Mouse (Mus musculus): ENCODE results near the gene Hist3h2ba. TPM values are rescaled to one million over a fixed set of nuclear protein-coding genes. Genes with fewer than 3 reads are reported as not detected.
"Not testable (repeated sequence)": the region's sequence is repeated elsewhere in the genome, so short reads cannot be mapped to it uniquely, and the experiment has no call there.

The Hist3h2ba gene
- total and polyA plus RNA-seq, 3 experiments = not detected

DNA sequence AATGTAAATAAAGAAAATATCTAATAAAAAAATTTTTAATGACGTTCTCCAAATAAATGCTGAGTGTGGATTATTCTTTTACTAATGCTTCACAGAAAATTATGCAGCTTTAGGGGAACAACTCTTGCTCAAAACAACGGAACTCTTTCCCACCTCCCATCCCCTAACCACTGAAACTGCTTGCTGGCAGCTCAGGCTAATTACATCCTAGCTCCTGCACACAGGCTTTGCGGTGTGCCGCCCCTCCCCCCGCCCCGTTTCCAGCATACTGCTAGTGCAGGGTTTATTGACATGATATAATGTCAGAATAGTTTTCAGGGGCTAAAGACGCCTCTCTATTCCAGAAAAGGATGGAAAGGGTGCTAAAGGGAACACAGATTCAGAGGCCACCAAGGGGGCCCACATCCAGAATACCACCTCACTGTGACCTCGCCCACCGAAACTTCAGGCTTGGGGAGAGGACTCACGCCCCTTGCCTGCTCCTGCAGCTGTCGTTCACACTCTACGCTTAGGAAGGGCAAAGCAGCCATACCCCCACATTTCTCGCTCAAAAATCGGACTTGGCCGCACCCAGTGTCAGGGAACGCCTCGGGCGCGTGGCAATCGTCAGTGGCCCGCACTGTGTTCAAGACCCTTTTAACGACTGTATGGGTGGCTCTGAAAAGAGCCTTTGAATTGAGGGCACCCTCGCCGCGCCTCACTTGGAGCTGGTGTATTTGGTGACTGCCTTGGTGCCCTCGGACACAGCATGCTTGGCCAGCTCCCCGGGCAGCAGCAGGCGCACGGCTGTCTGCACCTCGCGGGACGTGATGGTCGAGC lies 4.8 kb downstream of the Hist3h2ba start:
- Histone ChIP-seq H3K36me3 (replicated peaks in 1 of 2; ENCODE audit: control insufficient read depth in 1 of 2, insufficient read depth in 1 of 2, low read length in 1 of 2) (peaks cover 2 to 14% of the 10 kb centered on the region in 2 experiments), H3K4me3 (replicated peaks in 1 of 3; ENCODE audit: low read depth in 2 of 3, low read length in 2 of 3, poor library complexity in 1 of 3) (peak overlapping the region; percentile 24 to 60 (median 30)), H3K9ac (ENCODE audit: insufficient read depth, low read depth) (peak overlapping the region; percentile 51), H3K79me2 (replicated peaks; ENCODE audit: control insufficient read depth, extremely low read depth, insufficient read depth, poor library complexity, severe bottlenecking) (peaks cover 2% of the 10 kb centered on the region; the same call in 1 of the 2 replicates), H3K4me1 (ENCODE audit: control insufficient read depth in 1 of 2, insufficient read depth in 2 of 2) (peaks cover 8 to 36% of the 10 kb centered on the region in 2 experiments), H3K4me2 (ENCODE audit: insufficient read depth, low read depth, poor library complexity, severe bottlenecking) (peak overlapping the region; percentile 58), H3K27ac (ENCODE audit: insufficient read depth, low read depth) (peak overlapping the region; percentile 62), H3K27me3 (replicated peaks) (peaks cover 31% of the 10 kb centered on the region), H3K9me3 (replicated peaks; ENCODE audit: low read length) (no peaks in the 10 kb centered on the region)
- dilution Hi-C loops (cut with MboI; ENCODE audit: extremely low pct_ligation_motif_present, extremely low pct_unique_long_range_greater_than_20kb, low sequenced_read_pairs) = no loop called here
- in situ Hi-C loops (cut with MboI; ENCODE audit: low pct_ligation_motif_present, low pct_unique_long_range_greater_than_20kb, low sequenced_read_pairs) = no loop called here
- TF ChIP-seq CHD2 (IDR thresholded peaks at IDR 0.05; ENCODE audit: low read length) = peak; percentile 81
- peak; percentile 52 for TF ChIP-seq EP300 (IDR thresholded peaks at IDR 0.05; ENCODE audit: low read length)
- no peak; the same call in 1 of the 2 replicates for TF ChIP-seq SIN3A (IDR thresholded peaks at IDR 0.05; ENCODE audit: low read length)
- peak; percentile 55; the same call in 1 of the 2 replicates for TF ChIP-seq ETS1 (conservative IDR thresholded peaks at IDR 0.05; ENCODE audit: low read depth, low read length)
- TF ChIP-seq UBTF (IDR thresholded peaks at IDR 0.05; ENCODE audit: low read depth, low read length) = peak; percentile 41; the same call in 1 of the 2 replicates
- peak; percentile 82 for TF ChIP-seq BHLHE40 (IDR thresholded peaks at IDR 0.05; ENCODE audit: low read depth, low read length)
- peak; percentile 73 for TF ChIP-seq IRF4 (IDR thresholded peaks at IDR 0.05; ENCODE audit: low read depth, low read length)
- TF ChIP-seq NELFE (IDR thresholded peaks at IDR 0.05; ENCODE audit: low read depth, low read length) = peak; percentile 50
- TF ChIP-seq ZC3H11A (IDR thresholded peaks at IDR 0.05; ENCODE audit: low read depth, low read length) = no peak
- peak; percentile 92 for TF ChIP-seq MAFK (IDR thresholded peaks at IDR 0.05; ENCODE audit: insufficient replicate concordance, low read length)
- TF ChIP-seq SMC3 (IDR thresholded peaks at IDR 0.05; ENCODE audit: low read depth, low read length) = no peak
- TF ChIP-seq POLR2A (IDR thresholded peaks at IDR 0.05; ENCODE audit: low read depth, low read length) = peak; percentile 40; the same call in 1 of the 2 replicates
- TF ChIP-seq MEF2A (IDR thresholded peaks at IDR 0.05; ENCODE audit: borderline replicate concordance, low read depth, low read length) = peak; percentile 63; the same call in 1 of the 2 replicates
- no peak for TF ChIP-seq JUND (conservative IDR thresholded peaks at IDR 0.05; ENCODE audit: low read depth, low read length)
- no peak for TF ChIP-seq MAZ (IDR thresholded peaks at IDR 0.05; ENCODE audit: low read depth, low read length)
- peak; percentile 80 for DNase-seq (ENCODE audit: extremely low read depth)

DNA sequence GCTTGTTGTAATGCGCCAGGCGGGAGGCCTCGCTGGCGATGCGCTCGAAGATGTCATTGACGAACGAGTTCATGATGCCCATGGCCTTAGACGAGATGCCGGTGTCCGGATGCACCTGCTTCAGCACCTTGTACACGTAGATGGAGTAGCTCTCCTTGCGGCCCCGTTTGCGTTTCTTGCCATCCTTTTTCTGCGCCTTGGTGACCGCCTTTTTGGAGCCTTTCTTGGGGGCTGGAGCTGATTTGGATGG lies 5.4 kb downstream of the Hist3h2ba start:
- Histone ChIP-seq H3K27ac (ENCODE audit: insufficient read depth, low read depth) (peak overlapping the region; percentile 62), H3K9ac (ENCODE audit: insufficient read depth, low read depth) (peak overlapping the region; percentile 51), H3K27me3 (replicated peaks) (peaks cover 31% of the 10 kb centered on the region), H3K4me1 (ENCODE audit: control insufficient read depth in 1 of 2, insufficient read depth in 2 of 2) (peaks cover 10 to 41% of the 10 kb centered on the region in 2 experiments), H3K4me3 (replicated peaks in 1 of 3; ENCODE audit: low read depth in 2 of 3, low read length in 2 of 3, poor library complexity in 1 of 3) (peak overlapping the region; percentile 24 to 72 (median 60)), H3K4me2 (ENCODE audit: insufficient read depth, low read depth, poor library complexity, severe bottlenecking) (peak overlapping the region; percentile 58), H3K36me3 (replicated peaks in 1 of 2; ENCODE audit: control insufficient read depth in 1 of 2, insufficient read depth in 1 of 2, low read length in 1 of 2) (peaks cover 2 to 14% of the 10 kb centered on the region in 2 experiments)
- DNase-seq (ENCODE audit: extremely low read depth); H3K79me2 ChIP-seq (replicated peaks; ENCODE audit: control insufficient read depth, extremely low read depth, insufficient read depth, poor library complexity, severe bottlenecking); dilution Hi-C loops (cut with MboI; ENCODE audit: extremely low pct_ligation_motif_present, extremely low pct_unique_long_range_greater_than_20kb, low sequenced_read_pairs); in situ Hi-C loops (cut with MboI; ENCODE audit: low pct_ligation_motif_present, low pct_unique_long_range_greater_than_20kb, low sequenced_read_pairs); H3K9me3 ChIP-seq (replicated peaks; ENCODE audit: low read length): not testable (repeated sequence)
- 0 out of 2 replicates have a peak, but pooled peaks have one; percentile 56 for TF ChIP-seq ELF1 (IDR thresholded peaks at IDR 0.05; ENCODE audit: low read depth, low read length)
- peak; percentile 4; the same call in 1 of the 2 replicates for TF ChIP-seq E2F4 (IDR thresholded peaks at IDR 0.05; ENCODE audit: insufficient replicate concordance, low read depth, low read length)

All from CH12.LX (cell line).